Mouse (Mus musculus): ENCODE results near the gene Tmem136. TPM values are rescaled to one million over a fixed set of nuclear protein-coding genes. Genes with fewer than 3 reads are reported as not detected.

Tmem136 gene
- 8.9 and 9.9 TPM in 2 replicates for polyA plus RNA-seq (2016; fragmentation: Nextera tagmentation; extraction: Ambion mirVana)

DNA sequence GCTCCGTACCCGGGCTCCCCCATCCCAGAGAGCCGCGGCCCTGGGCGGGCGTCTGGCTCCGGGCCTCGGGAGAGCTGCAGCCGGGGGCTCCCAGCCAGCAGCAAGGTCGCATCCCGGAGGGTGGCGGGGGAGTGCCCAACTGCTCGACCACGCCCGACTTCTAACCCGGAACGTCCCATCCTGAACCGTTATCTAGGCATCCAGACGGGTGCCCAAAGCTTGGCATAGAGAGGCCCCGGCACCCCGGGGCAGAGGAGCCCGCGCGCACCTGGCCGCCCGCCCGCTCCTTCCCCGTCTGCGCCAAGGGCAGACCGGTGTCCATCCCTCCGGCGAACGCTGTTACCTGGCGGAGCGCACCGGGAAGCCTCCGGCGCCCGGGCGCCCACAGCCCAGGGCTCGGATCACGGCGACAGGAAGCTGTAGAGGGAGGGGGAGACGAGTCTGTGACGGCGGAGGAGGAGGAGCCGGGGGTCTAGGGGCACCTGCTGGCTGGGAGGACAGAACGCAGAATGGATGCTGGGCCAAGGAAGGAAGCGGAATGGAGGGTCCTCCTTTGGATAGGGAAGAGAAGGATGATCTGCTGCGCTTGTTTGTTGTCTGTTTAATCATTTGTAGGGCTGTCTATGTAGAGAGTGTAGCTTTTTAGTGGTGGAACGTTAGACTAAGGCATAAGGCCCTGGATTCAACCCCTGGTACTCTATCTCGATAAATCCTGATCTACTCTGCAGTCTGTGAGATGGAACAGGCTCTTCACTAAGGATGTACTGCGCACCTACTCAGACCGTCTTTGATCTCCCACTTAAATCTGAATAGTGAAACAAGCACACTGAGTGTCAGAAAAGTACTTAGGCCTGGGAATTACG lies at the start of gene Tmem136:
Gene Tmem136, minus strand, starts transcription at position 437 of the 863 bp plus-strand sequence.
- peak; percentile 75 for DNase-seq (ENCODE audit: low spot score)
- Histone ChIP-seq H3K4me1 (peaks cover 14% of the 10 kb centered on the region; the same call in 1 of the 2 replicates), H3K27ac (peak within 1 kb of the TSS; percentile 81), H3K9me3 (replicated peaks) (no peaks in the 10 kb centered on the region), H3K27me3 (ENCODE audit: low read depth, poor library complexity, severe bottlenecking) (peaks cover 12% of the 10 kb centered on the region; the same call in 1 of the 2 replicates), H3K4me3 (peak within 1 kb of the TSS; percentile 91), H3K36me3 (peaks cover 5% of the 10 kb centered on the region)
- 3% methylated on average over 55 of the region's 55 CpGs for WGBS

- Histone ChIP-seq H3K4me3 (no peak overlapping the region), H3K4me1 (no peaks in the 10 kb centered on the region), H3K27ac (no peak overlapping the region), H3K36me3 (no peaks in the 10 kb centered on the region), H3K9me3 (replicated peaks) (no peaks in the 10 kb centered on the region), H3K27me3 (ENCODE audit: low read depth, poor library complexity, severe bottlenecking) (peaks cover 7% of the 10 kb centered on the region; the same call in 1 of the 2 replicates)
- DNase-seq (ENCODE audit: low spot score): no peak
- WGBS: 82% methylated on average over 6 of the region's 6 CpGs
Observed at GRCm38 (mm10) chr9:43155960-43156359, 39.6 kb upstream of the Tmem136 start.

- H3K27ac ChIP-seq: no peak overlapping the region
- no peaks in the 10 kb centered on the region for H3K36me3 ChIP-seq
- DNase-seq (ENCODE audit: low spot score): no peak
- H3K9me3 ChIP-seq (replicated peaks): no peaks in the 10 kb centered on the region
- WGBS: 75% methylated on average over 6 of the region's 6 CpGs
- H3K4me3 ChIP-seq: no peak overlapping the region
- peaks cover 15% of the 10 kb centered on the region; the same call in 1 of the 2 replicates for H3K27me3 ChIP-seq (ENCODE audit: low read depth, poor library complexity, severe bottlenecking)
- no peaks in the 10 kb centered on the region for H3K4me1 ChIP-seq
Observed at GRCm38 (mm10) chr9:43151779-43152178, 35.4 kb upstream of the Tmem136 start.

DNA sequence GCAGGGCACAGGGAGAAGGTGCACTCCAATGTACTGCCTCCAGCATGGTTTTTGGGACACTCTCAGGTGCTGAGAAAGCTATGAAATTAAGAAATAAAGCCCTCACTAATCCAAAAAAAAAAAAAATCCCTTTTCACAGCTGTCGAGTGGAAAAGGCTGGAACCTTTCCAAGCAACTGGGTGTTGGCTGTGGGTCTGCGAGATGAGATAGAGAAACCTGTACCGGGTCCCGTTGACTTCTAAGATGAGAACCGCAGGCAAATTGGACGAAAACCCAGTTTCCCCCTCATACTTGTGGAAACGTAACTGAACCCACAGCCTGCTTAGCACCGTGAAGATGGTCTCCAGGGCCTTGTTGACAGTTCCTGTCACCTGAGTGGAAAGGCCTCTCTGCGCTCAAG lies 34.6 kb upstream of the Tmem136 start:
- Histone ChIP-seq H3K27ac (no peak overlapping the region), H3K27me3 (ENCODE audit: low read depth, poor library complexity, severe bottlenecking) (peaks cover 14% of the 10 kb centered on the region; the same call in 1 of the 2 replicates), H3K36me3 (no peaks in the 10 kb centered on the region), H3K9me3 (replicated peaks) (no peaks in the 10 kb centered on the region), H3K4me1 (no peaks in the 10 kb centered on the region), H3K4me3 (no peak overlapping the region)
- 89% methylated on average over 9 of the region's 9 CpGs for WGBS
- DNase-seq (ENCODE audit: low spot score): no peak

DNA sequence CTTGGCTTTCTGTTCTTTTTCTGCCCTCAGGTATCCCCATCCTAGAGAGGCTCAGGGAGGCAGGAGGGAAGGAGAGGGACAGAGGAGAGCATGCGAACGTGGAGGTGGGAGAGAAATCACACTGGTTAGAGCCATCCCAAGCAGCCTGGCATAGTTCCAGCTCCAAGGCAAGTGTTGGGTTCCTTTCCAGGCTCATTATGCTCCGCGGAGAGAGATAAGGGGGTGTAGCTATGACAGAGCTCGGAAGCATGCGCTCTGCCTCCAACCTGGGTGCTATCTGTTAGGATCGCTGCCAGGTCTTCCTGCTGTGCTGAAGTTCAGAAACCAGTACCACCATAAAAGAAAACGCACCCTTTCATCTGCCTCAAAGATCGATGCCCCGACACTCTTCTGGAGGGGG lies 33.7 kb upstream of the Tmem136 start:
- Histone ChIP-seq H3K4me1 (no peaks in the 10 kb centered on the region), H3K9me3 (replicated peaks) (no peaks in the 10 kb centered on the region), H3K4me3 (no peak overlapping the region), H3K36me3 (no peaks in the 10 kb centered on the region), H3K27ac (no peak overlapping the region), H3K27me3 (ENCODE audit: low read depth, poor library complexity, severe bottlenecking) (peaks cover 12% of the 10 kb centered on the region; the same call in 1 of the 2 replicates)
- WGBS: 47% methylated on average over 10 of the region's 10 CpGs
- no peak for DNase-seq (ENCODE audit: low spot score)

DNA sequence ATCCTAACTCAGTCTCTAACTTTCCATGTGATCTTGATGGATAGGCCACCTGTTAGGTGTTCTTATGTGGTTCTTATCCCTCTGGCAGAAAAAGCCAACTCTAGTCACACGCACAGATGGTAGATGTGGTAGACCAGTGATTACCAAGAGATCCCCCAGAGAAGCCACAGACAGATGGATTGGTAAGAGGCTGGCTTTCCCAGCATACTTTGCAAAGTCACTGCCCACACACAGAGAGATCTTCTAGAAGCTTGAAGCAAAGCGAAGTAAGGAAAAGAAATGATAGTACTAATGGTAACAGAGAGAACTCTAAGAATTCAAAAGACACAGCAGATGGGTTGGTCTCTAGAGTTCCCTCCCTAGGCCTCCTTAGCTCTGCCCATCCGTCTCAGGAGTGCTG lies 33.1 kb upstream of the Tmem136 start:
- Histone ChIP-seq H3K4me3 (no peak overlapping the region), H3K27ac (no peak overlapping the region), H3K36me3 (no peaks in the 10 kb centered on the region), H3K4me1 (no peaks in the 10 kb centered on the region), H3K9me3 (replicated peaks) (no peaks in the 10 kb centered on the region), H3K27me3 (ENCODE audit: low read depth, poor library complexity, severe bottlenecking) (peaks cover 12% of the 10 kb centered on the region; the same call in 1 of the 2 replicates)
- no peak for DNase-seq (ENCODE audit: low spot score)
- 86% methylated on average over 3 of the region's 3 CpGs for WGBS

DNA sequence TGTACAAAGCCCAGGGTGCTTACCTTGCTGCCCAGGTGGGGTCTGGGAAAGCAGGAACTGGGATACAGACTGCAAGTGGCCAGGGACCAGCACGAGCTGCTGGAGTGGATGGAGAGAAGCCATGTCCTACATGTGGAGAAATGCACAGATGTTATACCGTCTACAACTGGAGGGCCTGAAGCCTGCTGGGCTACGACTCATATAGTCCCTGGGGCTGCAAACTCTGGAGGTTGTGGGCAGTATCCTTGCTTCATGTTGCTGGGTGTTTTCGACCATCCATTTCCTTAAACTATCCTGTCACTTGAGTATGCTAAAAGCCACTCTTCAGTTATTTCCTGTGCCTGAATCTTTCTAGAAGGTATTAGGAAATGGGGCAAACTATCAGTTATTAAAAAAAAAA lies 28.8 kb upstream of the Tmem136 start:
- Histone ChIP-seq H3K9me3 (replicated peaks) (no peaks in the 10 kb centered on the region), H3K27ac (no peak overlapping the region), H3K27me3 (ENCODE audit: low read depth, poor library complexity, severe bottlenecking) (0 out of 2 replicates have a peak, but pooled peaks cover 4% of the 10 kb centered on the region), H3K4me1 (peaks cover 11% of the 10 kb centered on the region; the same call in 1 of the 2 replicates), H3K4me3 (no peak overlapping the region), H3K36me3 (no peaks in the 10 kb centered on the region)
- DNase-seq (ENCODE audit: low spot score): no peak
- 86% methylated on average over 4 of the region's 4 CpGs for WGBS

DNA sequence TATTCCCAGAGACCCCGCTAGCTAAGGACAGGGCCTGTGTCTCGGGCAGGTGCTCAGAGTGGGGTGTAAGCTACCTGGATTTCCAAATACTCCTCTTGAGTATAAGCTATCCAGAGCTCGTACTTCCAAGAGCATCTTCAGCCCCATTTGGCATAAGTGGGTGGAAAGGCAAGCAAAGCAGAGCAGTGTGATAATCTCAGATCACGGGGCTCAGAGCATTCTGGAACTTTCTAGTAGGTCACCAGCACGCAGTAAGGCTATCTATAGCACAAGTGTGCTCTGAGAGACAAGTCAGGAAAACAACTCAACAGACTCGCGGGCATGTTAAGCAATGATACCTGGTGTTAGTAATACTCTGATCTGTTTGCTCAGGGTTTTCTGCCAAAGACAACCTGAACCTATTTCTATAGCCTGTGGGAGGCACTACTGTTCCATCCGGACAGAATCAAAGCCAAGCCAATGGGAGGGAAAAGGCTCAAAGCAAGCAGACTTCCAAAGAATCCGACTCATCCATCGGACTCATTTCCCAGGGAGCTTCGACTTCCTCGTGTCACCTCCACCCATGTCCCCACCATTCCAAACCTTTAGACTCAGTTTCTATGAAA lies 27.9 kb upstream of the Tmem136 start:
- H3K4me1 ChIP-seq: peaks cover 11% of the 10 kb centered on the region; the same call in 1 of the 2 replicates
- no peak for DNase-seq (ENCODE audit: low spot score)
- WGBS: 80% methylated on average over 12 of the region's 12 CpGs
- no peaks in the 10 kb centered on the region for H3K36me3 ChIP-seq
- no peaks in the 10 kb centered on the region for H3K9me3 ChIP-seq (replicated peaks)
- H3K27ac ChIP-seq: no peak overlapping the region
- no peak overlapping the region for H3K4me3 ChIP-seq
- no peaks in the 10 kb centered on the region for H3K27me3 ChIP-seq (ENCODE audit: low read depth, poor library complexity, severe bottlenecking)

- peak; percentile 70 for DNase-seq (ENCODE audit: low spot score)
- no peaks in the 10 kb centered on the region for H3K36me3 ChIP-seq
- H3K27ac ChIP-seq: no peak overlapping the region
- WGBS: 8% methylated on average over 4 of the region's 4 CpGs
- H3K4me1 ChIP-seq: peaks cover 11% of the 10 kb centered on the region; the same call in 1 of the 2 replicates
- H3K27me3 ChIP-seq (ENCODE audit: low read depth, poor library complexity, severe bottlenecking): no peaks in the 10 kb centered on the region
- H3K4me3 ChIP-seq: no peak overlapping the region
- no peaks in the 10 kb centered on the region for H3K9me3 ChIP-seq (replicated peaks)
Observed at GRCm38 (mm10) chr9:43141839-43142238, 25.5 kb upstream of the Tmem136 start.

DNA sequence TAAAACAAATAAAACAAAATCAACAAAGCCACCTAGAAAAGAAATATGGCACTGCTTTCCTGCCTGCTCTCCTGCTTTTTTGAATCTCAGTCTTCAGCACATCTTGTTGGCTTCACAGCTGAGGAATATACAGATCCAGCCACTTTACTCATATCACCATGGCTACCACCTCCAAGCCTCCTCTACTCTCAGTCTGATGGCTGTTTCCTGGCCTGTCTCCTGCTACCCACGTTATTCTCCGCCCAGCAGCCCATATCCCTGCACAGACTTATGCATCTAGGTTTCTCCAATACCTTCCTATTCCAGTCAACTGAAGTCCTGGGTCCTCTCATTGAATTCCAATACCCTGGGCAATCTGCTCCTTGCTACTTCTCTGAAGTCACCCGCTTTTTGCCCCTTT lies 17.2 kb upstream of the Tmem136 start:
- no peak overlapping the region for H3K27ac ChIP-seq
- WGBS: 84% methylated on average over 3 of the region's 3 CpGs
- no peak for DNase-seq (ENCODE audit: low spot score)
- H3K4me3 ChIP-seq: no peak overlapping the region
- no peaks in the 10 kb centered on the region for H3K9me3 ChIP-seq (replicated peaks)
- H3K27me3 ChIP-seq (ENCODE audit: low read depth, poor library complexity, severe bottlenecking): no peaks in the 10 kb centered on the region
- H3K36me3 ChIP-seq: no peaks in the 10 kb centered on the region
- peaks cover 28% of the 10 kb centered on the region for H3K4me1 ChIP-seq

DNA sequence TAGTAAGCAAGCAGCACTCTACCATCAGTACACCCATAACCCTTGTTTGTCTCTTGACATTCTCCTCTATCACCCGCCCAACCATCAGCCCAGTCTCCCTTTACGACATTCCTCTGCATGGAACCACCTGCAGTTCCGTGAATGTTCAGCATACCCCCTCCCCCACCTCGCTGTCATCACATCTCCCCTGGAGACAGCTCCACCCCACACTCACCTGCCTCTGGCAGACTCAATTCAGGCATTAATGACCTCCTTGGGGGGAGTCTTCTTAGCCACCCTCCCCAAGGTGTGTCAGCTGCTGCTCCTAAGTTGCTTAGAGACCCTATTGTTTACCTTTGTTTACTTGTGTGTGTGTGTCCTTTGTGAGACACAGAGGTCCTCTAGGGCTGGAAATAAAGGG lies 16.0 kb upstream of the Tmem136 start:
- 40% methylated on average over 4 of the region's 4 CpGs for WGBS
- no peak overlapping the region for H3K4me3 ChIP-seq
- peaks cover 28% of the 10 kb centered on the region for H3K4me1 ChIP-seq
- no peak overlapping the region for H3K27ac ChIP-seq
- no peak for DNase-seq (ENCODE audit: low spot score)
- H3K36me3 ChIP-seq: no peaks in the 10 kb centered on the region
- no peaks in the 10 kb centered on the region for H3K27me3 ChIP-seq (ENCODE audit: low read depth, poor library complexity, severe bottlenecking)
- H3K9me3 ChIP-seq (replicated peaks): no peaks in the 10 kb centered on the region

DNA sequence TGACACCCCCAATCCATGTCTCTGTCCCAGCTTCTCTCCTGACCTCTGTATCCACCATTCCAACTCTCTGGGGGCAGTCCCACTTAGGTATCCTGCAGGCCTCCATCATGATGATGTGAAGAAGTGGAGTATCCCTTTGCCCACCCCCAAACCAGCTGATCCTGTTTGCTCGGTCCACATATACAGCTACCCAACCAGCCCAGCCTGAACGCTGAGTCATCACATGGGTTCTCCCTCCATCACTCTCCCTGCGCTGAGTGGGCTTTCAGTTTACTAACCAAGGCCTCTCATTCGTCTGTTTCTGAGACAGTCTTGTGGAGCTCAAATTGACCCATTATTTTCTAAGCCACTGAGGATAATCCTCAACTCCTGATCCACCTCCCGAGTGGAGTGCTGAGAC lies 15.6 kb upstream of the Tmem136 start:
- WGBS: 78% methylated on average over 5 of the region's 5 CpGs
- H3K36me3 ChIP-seq: no peaks in the 10 kb centered on the region
- no peaks in the 10 kb centered on the region for H3K27me3 ChIP-seq (ENCODE audit: low read depth, poor library complexity, severe bottlenecking)
- no peak for DNase-seq (ENCODE audit: low spot score)
- no peak overlapping the region for H3K4me3 ChIP-seq
- H3K9me3 ChIP-seq (replicated peaks): no peaks in the 10 kb centered on the region
- no peak overlapping the region for H3K27ac ChIP-seq
- H3K4me1 ChIP-seq: peaks cover 28% of the 10 kb centered on the region

- H3K4me3 ChIP-seq: no peak overlapping the region
- no peaks in the 10 kb centered on the region for H3K36me3 ChIP-seq
- H3K9me3 ChIP-seq (replicated peaks): no peaks in the 10 kb centered on the region
- DNase-seq (ENCODE audit: low spot score): no peak
- H3K27me3 ChIP-seq (ENCODE audit: low read depth, poor library complexity, severe bottlenecking): no peaks in the 10 kb centered on the region
- H3K27ac ChIP-seq: no peak overlapping the region
- 96% methylated on average over 2 of the region's 2 CpGs for WGBS
- peaks cover 28% of the 10 kb centered on the region for H3K4me1 ChIP-seq
Observed at GRCm38 (mm10) chr9:43130684-43131083, 14.3 kb upstream of the Tmem136 start.

Data from limb, embryonic 10.5 days (tissue).